Mouse (Mus musculus) ES-E14 (cell line): ENCODE results near the gene Ybx1. TPM values are rescaled to one million over a fixed set of nuclear protein-coding genes. Genes with fewer than 3 reads are reported as not detected.

ENCODE experiments used
- DNase-seq: peaks from one replicate; pipeline ENCODE4 v3.0.0-alpha.2; 2013; ENCODE audit warnings: low read depth, low spot score
- H3K27ac ChIP-seq: 2 replicates; pipeline ENCODE4 v1.5.1; 2012; ENCODE audit warnings: low read depth, mild to moderate bottlenecking, low read length, moderate library complexity, mixed read lengths; ENCODE audit not compliant: poor library complexity, insufficient read depth, severe bottlenecking
- H3K36me3 ChIP-seq: 2 replicates; pipeline ENCODE4 v1.6.1; 2012; ENCODE audit warnings: mild to moderate bottlenecking, low read length, moderate library complexity, mixed read lengths; ENCODE audit not compliant: control insufficient read depth, poor library complexity, insufficient read depth, severe bottlenecking
- H3K4me1 ChIP-seq, 2 experiments: fragments of 150-350 bp in 1 of 2; sonication (generic) in 1 of 2; 2 replicates each; pipeline ENCODE4 v1.6.1; 2012; ENCODE audit warnings: low read length in 2 of 2, mild to moderate bottlenecking in 1 of 2, mixed read lengths in 1 of 2; ENCODE audit not compliant: control insufficient read depth in 2 of 2, insufficient read depth in 2 of 2, poor library complexity in 1 of 2
- H3K4me3 ChIP-seq, 2 experiments: fragments of 150-350 bp in 1 of 2; sonication (generic) in 1 of 2; 2 replicates each; pipeline ENCODE4 v1.5.1; 2012; ENCODE audit warnings: low read length in 2 of 2, low read depth in 1 of 2, mild to moderate bottlenecking in 1 of 2, mixed read lengths in 1 of 2; ENCODE audit not compliant: insufficient read depth in 1 of 2, poor library complexity in 1 of 2, severe bottlenecking in 1 of 2
- H3K9ac ChIP-seq: 2 replicates; pipeline ENCODE4 v1.6.1; 2012; ENCODE audit warnings: low read depth, mild to moderate bottlenecking, low read length, mixed read lengths; ENCODE audit not compliant: poor library complexity, insufficient read depth, severe bottlenecking
- H3K9me3 ChIP-seq: fragments of 150-350 bp; sonication (generic); 2 replicates; pipeline ENCODE4 v1.6.1; 2012; ENCODE audit warnings: low read depth, mild to moderate bottlenecking, low read length; ENCODE audit not compliant: control insufficient read depth, insufficient read depth
- CHD2 ChIP-seq: IDR thresholded peaks from 2 replicates; pipeline ENCODE4 v1.6.1; 2014; ENCODE audit warnings: mild to moderate bottlenecking, low read depth, low read length, inconsistent platforms
- HCFC1 ChIP-seq: IDR thresholded peaks from 2 replicates; pipeline ENCODE4 v1.6.1; 2012; ENCODE audit warnings: low read length, inconsistent platforms, borderline replicate concordance; ENCODE audit not compliant: insufficient read depth
- MAFK ChIP-seq: IDR thresholded peaks from 2 replicates; pipeline ENCODE4 v1.6.1; 2014; ENCODE audit warnings: mild to moderate bottlenecking, low read depth, low read length, inconsistent platforms; ENCODE audit not compliant: insufficient read depth
- ZC3H11A ChIP-seq: IDR thresholded peaks from 2 replicates; pipeline ENCODE4 v1.6.1; 2012; ENCODE audit warnings: low read depth, mild to moderate bottlenecking, inconsistent platforms, low read length, borderline replicate concordance
- ZNF384 ChIP-seq: IDR thresholded peaks from 2 replicates; pipeline ENCODE4 v1.6.1; 2012; ENCODE audit warnings: low read depth, low read length, inconsistent platforms
- in situ Hi-C, 2 experiments: fragments of 600-800 bp; cut with MboI; formaldehyde crosslinking; loops; one replicate each; pipeline ENCODE4 v1.15.1; 2025; ENCODE audit warnings: low sequenced_read_pairs in 2 of 2, inconsistent platforms in 1 of 2; ENCODE audit not compliant: unreplicated experiment in 2 of 2
- total RNA-seq: library from RNA; depleted of rRNA; stranded (reverse); fragments of 300-350 nt; gene quantifications from 2 replicates; pipeline ENCODE4 v1.2.3, GENCODE M21; 2012

The Ybx1 gene
- total RNA-seq, 1 experiment: 855 TPM

DNA sequence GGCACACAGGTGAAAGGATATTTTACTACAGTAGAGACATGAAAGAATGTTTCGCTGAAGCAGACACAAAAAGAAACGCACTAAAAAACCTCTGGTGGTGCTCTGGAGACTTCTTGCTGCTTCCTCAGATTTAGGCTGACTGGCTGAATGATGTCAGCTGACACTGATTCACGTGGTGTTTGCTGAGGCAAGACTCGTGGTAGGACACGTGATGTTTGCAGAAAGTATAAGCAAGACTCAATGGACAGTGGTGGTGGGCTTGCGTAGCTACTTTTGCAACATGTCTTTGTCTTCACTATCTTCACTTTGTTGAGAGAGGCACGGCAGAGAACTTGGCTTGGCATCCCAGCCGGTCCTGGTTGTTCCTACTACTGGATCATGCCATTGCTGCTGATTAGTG lies 8.9 kb upstream of the Ybx1 start:
- Histone ChIP-seq H3K9me3 (no peaks in the 10 kb centered on the region), H3K4me3 (no peak overlapping the region), H3K36me3 (peaks cover 6% of the 10 kb centered on the region), H3K27ac (no peak overlapping the region), H3K4me1 (no peaks in the 10 kb centered on the region), H3K9ac (no peak overlapping the region)
- no peak for TF ChIP-seq ZNF384
- no peak for TF ChIP-seq MAFK
- no peak for TF ChIP-seq ZC3H11A
- TF ChIP-seq HCFC1: no peak
- TF ChIP-seq CHD2: no peak
- no peak for DNase-seq
- in situ Hi-C loops: no loop called here

DNA sequence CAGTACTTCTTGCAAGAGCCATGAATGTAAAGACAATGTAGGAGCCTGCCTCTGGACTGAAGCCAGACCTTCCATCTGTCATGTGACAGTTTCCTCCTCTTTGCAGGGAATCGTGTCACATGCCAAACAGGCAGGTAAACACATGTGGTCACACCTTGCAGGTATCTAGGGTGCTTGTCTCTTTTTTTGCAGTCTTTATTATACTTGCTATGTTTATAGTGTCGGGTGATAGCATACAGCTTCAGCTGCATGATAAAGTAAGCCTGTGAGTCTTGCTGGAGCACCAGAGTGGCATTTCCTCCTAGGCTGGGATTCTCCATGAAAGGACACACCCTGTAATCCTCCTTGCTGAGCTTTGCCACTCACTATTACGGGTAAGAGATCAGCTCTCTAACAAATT lies 7.4 kb upstream of the Ybx1 start:
- no peak for DNase-seq
- in situ Hi-C loops: no loop called here
- peaks cover 2% of the 10 kb centered on the region; the same call in 1 of the 2 replicates for H3K36me3 ChIP-seq
- TF ChIP-seq CHD2 (no peak), HCFC1 (no peak), ZC3H11A (no peak), ZNF384 (no peak), MAFK (no peak)
- no peak overlapping the region for H3K9ac ChIP-seq
- H3K4me1 ChIP-seq: no peaks in the 10 kb centered on the region
- H3K27ac ChIP-seq: no peak overlapping the region
- H3K9me3 ChIP-seq: no peaks in the 10 kb centered on the region
- H3K4me3 ChIP-seq: no peak overlapping the region

DNA sequence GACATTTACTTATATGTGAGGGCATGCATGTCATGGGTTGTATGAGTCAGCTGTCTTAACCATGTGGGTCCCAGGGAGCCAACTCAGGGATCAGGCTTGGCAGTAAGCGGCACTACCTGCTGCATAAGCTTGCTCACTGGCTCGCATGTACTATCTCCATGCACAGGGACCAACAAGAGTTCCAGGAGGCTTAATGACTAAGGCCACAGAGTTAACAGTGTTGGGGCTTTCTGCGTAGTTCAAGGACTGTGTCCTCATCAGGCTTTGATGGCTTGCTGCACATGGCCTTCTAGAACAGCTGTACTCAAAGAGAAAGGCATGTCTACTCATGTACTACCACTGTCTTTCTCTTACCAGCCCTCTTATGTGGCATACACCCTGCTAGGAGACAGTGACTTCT lies 6.4 kb upstream of the Ybx1 start:
- no peaks in the 10 kb centered on the region for H3K4me1 ChIP-seq
- H3K27ac ChIP-seq: no peak overlapping the region
- H3K9ac ChIP-seq: no peak overlapping the region
- H3K9me3 ChIP-seq: no peaks in the 10 kb centered on the region
- H3K4me3 ChIP-seq: no peak overlapping the region
- DNase-seq: no peak
- in situ Hi-C loops: no loop called here
- peaks cover 2% of the 10 kb centered on the region; the same call in 1 of the 2 replicates for H3K36me3 ChIP-seq
- no peak for TF ChIP-seq HCFC1
- TF ChIP-seq MAFK: no peak

DNA sequence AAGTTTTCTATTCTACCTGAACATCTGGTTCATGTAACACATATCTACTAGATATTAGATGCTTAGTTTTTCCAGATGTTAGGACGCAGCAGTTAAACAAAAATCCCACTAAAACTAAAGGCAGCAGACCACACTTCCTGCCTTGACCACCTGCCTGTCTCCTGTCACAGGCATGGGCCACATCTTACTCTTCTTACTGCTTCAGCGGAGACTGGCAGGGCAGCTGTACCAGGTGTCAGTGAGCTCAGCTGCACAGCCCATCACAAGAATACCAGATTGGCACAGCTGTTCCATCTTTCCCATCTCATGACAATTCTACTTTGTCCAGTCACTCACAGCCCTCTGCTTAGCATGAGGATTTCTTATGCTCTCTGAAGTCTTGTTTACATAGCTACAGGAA lies 3.0 kb upstream of the Ybx1 start:
- Histone ChIP-seq H3K36me3 (peaks cover 8% of the 10 kb centered on the region), H3K9ac (no peak overlapping the region), H3K4me1 (no peaks in the 10 kb centered on the region), H3K9me3 (no peaks in the 10 kb centered on the region), H3K4me3 (no peak overlapping the region), H3K27ac (no peak overlapping the region)
- in situ Hi-C loops: no loop called here
- TF ChIP-seq MAFK (no peak), ZC3H11A (no peak), CHD2 (no peak)
- DNase-seq: no peak

DNA sequence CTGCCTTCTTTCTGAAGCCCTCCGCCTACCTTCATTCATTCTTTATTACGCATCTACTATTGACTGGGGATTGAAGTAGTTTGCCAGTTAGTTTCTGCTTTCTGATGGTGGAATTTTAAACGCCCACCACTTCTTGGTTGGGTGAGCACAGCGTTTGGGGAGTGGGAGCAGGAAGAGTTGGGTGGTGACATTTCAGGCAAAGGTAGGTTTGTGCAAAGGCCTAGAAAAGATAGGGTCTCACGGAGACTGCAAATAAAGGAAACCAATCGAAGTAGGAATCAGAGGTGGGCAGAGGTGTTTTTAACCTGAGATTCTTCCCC lies 690 bp upstream of the Ybx1 start:
- H3K4me1 ChIP-seq: no peaks in the 10 kb centered on the region
- H3K27ac ChIP-seq: peak overlapping the region; percentile 52; the same call in 1 of the 2 replicates
- H3K36me3 ChIP-seq: peaks cover 20% of the 10 kb centered on the region
- in situ Hi-C loops: no loop called here
- H3K9me3 ChIP-seq: no peaks in the 10 kb centered on the region
- H3K4me3 ChIP-seq: peak overlapping the region; percentile 81 to 93
- no peak for TF ChIP-seq MAFK
- TF ChIP-seq HCFC1: no peak
- no peak for TF ChIP-seq CHD2
- TF ChIP-seq ZC3H11A: no peak
- no peak for TF ChIP-seq ZNF384
- DNase-seq: no peak
- H3K9ac ChIP-seq: peak overlapping the region; percentile 94
